Mouse (Mus musculus): ENCODE results near the gene Gm20518. TPM values are rescaled to one million over a fixed set of nuclear protein-coding genes. Genes with fewer than 3 reads are reported as not detected.

Gene Gm20518
- polyA plus RNA-seq, 2 experiments, result 0.25 TPM; not detected in 1

GRCm38 (mm10) chr16:17813173-17813572, 78.3 kb downstream of the Gm20518 start:
- no peak for DNase-seq (ENCODE audit: low read depth in 3 of 3, low spot score in 3 of 3)
- Histone ChIP-seq H3K4me1 (replicated peaks; ENCODE audit: control insufficient read depth in 2 of 2, insufficient read depth in 2 of 2, low read length in 1 of 2) (no peaks in the 10 kb centered on the region), H3K27me3 (ENCODE audit: control insufficient read depth, insufficient read depth, low read length) (peaks cover 30% of the 10 kb centered on the region), H3K4me2 (ENCODE audit: low read depth) (no peak overlapping the region), H3K36me3 (replicated peaks; ENCODE audit: control insufficient read depth, insufficient read depth, low read depth) (no peaks in the 10 kb centered on the region), H3K27ac (no peak overlapping the region), H3K9ac (replicated peaks) (no peak overlapping the region), H3K4me3 (ENCODE audit: insufficient read depth in 1 of 2, low read depth in 2 of 2, low read length in 2 of 2) (no peak overlapping the region), H3K9me3 (ENCODE audit: control insufficient read depth, low read length) (no peaks in the 10 kb centered on the region)
- no peak for ATAC-seq (ENCODE audit: insufficient read depth)
- 51% methylated on average over 4 of the region's 4 CpGs for WGBS (ENCODE audit: insufficient replicate concordance)
- TF ChIP-seq EP300 (IDR thresholded peaks at IDR 0.05; ENCODE audit: low read depth) (no peak), CTCF (IDR thresholded peaks at IDR 0.05; ENCODE audit: low read depth) (no peak)

- no peak for ATAC-seq (ENCODE audit: insufficient read depth)
- DNase-seq (ENCODE audit: low read depth in 3 of 3, low spot score in 3 of 3), result peak in 2 of 3 experiments; percentile 17 to 31
- no peaks in the 10 kb centered on the region for H3K9me3 ChIP-seq (ENCODE audit: control insufficient read depth, low read length)
- 5% methylated on average over 5 of the region's 5 CpGs for WGBS (ENCODE audit: insufficient replicate concordance)
- H3K4me3 ChIP-seq (ENCODE audit: insufficient read depth in 1 of 2, low read depth in 2 of 2, low read length in 2 of 2), result no peak overlapping the region
- H3K4me1 ChIP-seq (replicated peaks; ENCODE audit: control insufficient read depth in 2 of 2, insufficient read depth in 2 of 2, low read length in 1 of 2), result no peaks in the 10 kb centered on the region
- peaks cover 41% of the 10 kb centered on the region for H3K27me3 ChIP-seq (ENCODE audit: control insufficient read depth, insufficient read depth, low read length)
- no peak overlapping the region for H3K9ac ChIP-seq (replicated peaks)
- no peaks in the 10 kb centered on the region for H3K36me3 ChIP-seq (replicated peaks; ENCODE audit: control insufficient read depth, insufficient read depth, low read depth)
- no peak overlapping the region for H3K27ac ChIP-seq
- TF ChIP-seq EP300 (IDR thresholded peaks at IDR 0.05; ENCODE audit: low read depth) (no peak), CTCF (IDR thresholded peaks at IDR 0.05; ENCODE audit: low read depth) (peak; percentile 69)
- H3K4me2 ChIP-seq (ENCODE audit: low read depth), result no peak overlapping the region
These were observed 79.4 kb downstream of the Gm20518 start for GRCm38 (mm10) chr16:17812120-17812519.

- H3K9me3 ChIP-seq (ENCODE audit: control insufficient read depth, low read length), result no peaks in the 10 kb centered on the region
- H3K27me3 ChIP-seq (ENCODE audit: control insufficient read depth, insufficient read depth, low read length), result peaks cover 52% of the 10 kb centered on the region
- no peak for TF ChIP-seq EP300 (IDR thresholded peaks at IDR 0.05; ENCODE audit: low read depth)
- TF ChIP-seq CTCF (IDR thresholded peaks at IDR 0.05; ENCODE audit: low read depth), result no peak
- H3K4me1 ChIP-seq (replicated peaks; ENCODE audit: control insufficient read depth in 2 of 2, insufficient read depth in 2 of 2, low read length in 1 of 2), result no peaks in the 10 kb centered on the region
- no peak overlapping the region for H3K4me2 ChIP-seq (ENCODE audit: low read depth)
- WGBS (ENCODE audit: insufficient replicate concordance), result 30% methylated on average over 7 of the region's 7 CpGs
- no peak overlapping the region for H3K27ac ChIP-seq
- H3K36me3 ChIP-seq (replicated peaks; ENCODE audit: control insufficient read depth, insufficient read depth, low read depth), result no peaks in the 10 kb centered on the region
- no peak for ATAC-seq (ENCODE audit: insufficient read depth)
- no peak overlapping the region for H3K9ac ChIP-seq (replicated peaks)
- no peak for DNase-seq (ENCODE audit: low read depth in 3 of 3, low spot score in 3 of 3)
- no peak overlapping the region for H3K4me3 ChIP-seq (ENCODE audit: insufficient read depth in 1 of 2, low read depth in 2 of 2, low read length in 2 of 2)
These were observed 81.8 kb downstream of the Gm20518 start for GRCm38 (mm10) chr16:17809711-17810110.

- no peak for TF ChIP-seq CTCF (IDR thresholded peaks at IDR 0.05; ENCODE audit: low read depth)
- H3K27me3 ChIP-seq (ENCODE audit: control insufficient read depth, insufficient read depth, low read length), result peaks cover 56% of the 10 kb centered on the region
- no peaks in the 10 kb centered on the region for H3K4me1 ChIP-seq (replicated peaks; ENCODE audit: control insufficient read depth in 2 of 2, insufficient read depth in 2 of 2, low read length in 1 of 2)
- no peak overlapping the region for H3K4me2 ChIP-seq (ENCODE audit: low read depth)
- H3K4me3 ChIP-seq (ENCODE audit: insufficient read depth in 1 of 2, low read depth in 2 of 2, low read length in 2 of 2), result no peak overlapping the region
- WGBS (ENCODE audit: insufficient replicate concordance), result 54% methylated on average over 4 of the region's 4 CpGs
- no peak overlapping the region for H3K27ac ChIP-seq
- H3K9me3 ChIP-seq (ENCODE audit: control insufficient read depth, low read length), result no peaks in the 10 kb centered on the region
- no peaks in the 10 kb centered on the region for H3K36me3 ChIP-seq (replicated peaks; ENCODE audit: control insufficient read depth, insufficient read depth, low read depth)
- ATAC-seq (ENCODE audit: insufficient read depth), result no peak
- no peak for DNase-seq (ENCODE audit: low read depth in 3 of 3, low spot score in 3 of 3)
- no peak overlapping the region for H3K9ac ChIP-seq (replicated peaks)
These were observed 82.3 kb downstream of the Gm20518 start for GRCm38 (mm10) chr16:17809125-17809524.

- H3K4me2 ChIP-seq (ENCODE audit: low read depth), result peak overlapping the region; percentile 69
- H3K4me3 ChIP-seq (ENCODE audit: insufficient read depth in 1 of 2, low read depth in 2 of 2, low read length in 2 of 2), result peak overlapping the region; percentile 21 to 47; a peak in 3 of 4 replicates
- DNase-seq (ENCODE audit: low read depth in 3 of 3, low spot score in 3 of 3) (peak; percentile 41 to 51 (median 49)), ATAC-seq (ENCODE audit: insufficient read depth) (peak; percentile 75)
- H3K36me3 ChIP-seq (replicated peaks; ENCODE audit: control insufficient read depth, insufficient read depth, low read depth), result no peaks in the 10 kb centered on the region
- 2% methylated on average over 73 of the region's 73 CpGs for WGBS (ENCODE audit: insufficient replicate concordance)
- peaks cover 71% of the 10 kb centered on the region for H3K27me3 ChIP-seq (ENCODE audit: control insufficient read depth, insufficient read depth, low read length)
- no peaks in the 10 kb centered on the region for H3K9me3 ChIP-seq (ENCODE audit: control insufficient read depth, low read length)
- H3K4me1 ChIP-seq (replicated peaks; ENCODE audit: control insufficient read depth in 2 of 2, insufficient read depth in 2 of 2, low read length in 1 of 2), result no peaks in the 10 kb centered on the region
- TF ChIP-seq CTCF (IDR thresholded peaks at IDR 0.05; ENCODE audit: low read depth) (no peak), EP300 (IDR thresholded peaks at IDR 0.05; ENCODE audit: low read depth) (no peak)
- no peak overlapping the region for H3K27ac ChIP-seq
- H3K9ac ChIP-seq (replicated peaks), result no peak overlapping the region
These were observed 84.1 kb downstream of the Gm20518 start for GRCm38 (mm10) chr16:17807192-17808009.

All from liver, embryonic 14.5 days (tissue).